Mouse (Mus musculus): Measurements from ENCODE around the gene Gm20931.
"Not testable (repeated sequence)": the region's sequence is repeated elsewhere in the genome, so short reads cannot be mapped to it uniquely, and the experiment has no call there.

Gm20931 gene

DNA sequence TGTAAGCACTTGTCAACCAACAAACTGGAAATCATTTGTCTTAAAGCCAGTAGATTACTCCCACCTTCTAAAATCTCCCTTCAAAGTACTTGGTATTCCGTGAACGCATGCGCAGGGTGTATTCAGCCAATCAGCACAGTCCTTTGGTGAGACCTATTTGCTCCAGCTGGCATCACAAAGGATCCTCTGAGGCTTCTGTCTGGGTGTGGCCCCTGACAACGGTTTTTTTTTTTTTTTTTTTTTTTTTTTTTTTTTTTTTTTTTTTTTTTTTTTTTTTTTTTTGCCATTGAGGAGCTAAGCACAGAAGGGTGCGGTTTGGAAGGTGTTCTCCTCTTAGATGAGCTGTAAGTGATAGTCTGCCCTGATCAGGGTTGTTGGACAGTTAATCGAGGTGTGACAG is at the start of gene Gm20931:
TSS of gene Gm20931 (plus strand) at position 301 of the 400 bp plus-strand sequence.
- DNase-seq (ENCODE audit: low read depth, low spot score): not testable (repeated sequence)
